Mouse (Mus musculus) T-helper 2 cell (primary cell): ENCODE data around the gene Bcl2l11.

ENCODE experiments used
- in situ Hi-C: fragments of 300-600 bp; cut with MboI, MseI; formaldehyde crosslinking; loops from one replicate; pipeline ENCODE4 v1.15.1; 2025; ENCODE audit warnings: high pct_unique_total_duplicates

Gene Bcl2l11

DNA sequence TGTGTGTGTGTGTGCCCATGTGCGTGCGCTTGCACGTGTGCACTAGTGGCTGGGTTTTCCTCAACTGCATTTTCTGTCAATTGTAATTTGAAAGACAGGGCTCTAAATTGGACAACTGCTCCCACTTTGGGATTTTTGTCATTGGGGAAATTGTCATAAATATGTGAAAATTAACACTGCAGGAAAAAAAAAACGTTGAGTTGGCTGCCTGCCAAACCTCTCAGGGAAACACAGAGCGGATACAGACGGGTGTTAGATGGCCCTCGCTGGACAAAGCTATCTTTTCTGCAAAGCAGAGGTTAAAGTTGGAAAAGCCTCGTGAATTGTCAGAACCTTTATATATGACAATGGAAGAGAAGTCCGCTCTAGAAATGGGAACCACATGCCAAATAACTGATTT is 84.5 kb downstream of the Bcl2l11 start:
- in situ Hi-C loops = no loop called here

DNA sequence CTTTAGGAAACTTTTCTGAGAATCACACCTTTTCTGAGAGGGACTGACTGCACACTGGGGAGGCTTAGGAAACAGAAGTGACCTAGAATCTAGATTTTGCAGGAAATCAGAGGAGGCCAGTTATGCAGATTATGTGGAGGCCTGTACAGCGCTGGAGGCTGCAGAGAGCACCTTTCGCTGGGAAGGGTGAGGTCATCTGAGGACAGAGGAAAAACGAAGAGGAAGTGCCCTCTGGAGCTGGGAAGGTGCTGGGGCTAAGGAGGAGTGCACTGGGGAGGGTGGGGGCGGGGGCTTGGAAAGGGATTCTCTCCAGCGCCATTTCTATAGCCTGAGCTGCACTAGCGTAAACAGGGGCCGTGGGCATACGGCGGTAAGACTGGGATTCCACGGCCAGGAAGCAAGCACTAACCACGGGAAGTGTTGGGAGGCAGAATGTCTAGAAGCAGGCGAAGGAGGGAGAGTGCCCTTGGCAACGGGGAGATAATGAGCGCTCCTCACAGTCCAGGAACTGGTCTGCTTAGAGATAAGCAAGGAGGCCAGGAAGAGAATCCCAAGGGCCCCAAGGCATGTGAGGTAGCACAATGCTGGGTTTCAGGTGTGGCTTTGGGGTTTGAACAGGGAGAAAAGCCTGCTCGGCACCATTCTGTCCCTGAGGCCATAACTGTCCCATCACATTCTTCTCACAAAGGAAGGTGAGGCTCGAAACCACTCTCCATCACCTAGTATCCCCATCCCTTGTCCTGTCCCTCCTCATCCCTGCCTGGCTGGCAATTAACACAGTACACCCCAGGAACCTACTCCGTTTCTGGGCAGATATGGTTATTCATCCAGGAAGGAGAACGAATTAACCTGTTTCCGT is 85.4 kb downstream of the Bcl2l11 start:
- in situ Hi-C loops = no loop called here

DNA sequence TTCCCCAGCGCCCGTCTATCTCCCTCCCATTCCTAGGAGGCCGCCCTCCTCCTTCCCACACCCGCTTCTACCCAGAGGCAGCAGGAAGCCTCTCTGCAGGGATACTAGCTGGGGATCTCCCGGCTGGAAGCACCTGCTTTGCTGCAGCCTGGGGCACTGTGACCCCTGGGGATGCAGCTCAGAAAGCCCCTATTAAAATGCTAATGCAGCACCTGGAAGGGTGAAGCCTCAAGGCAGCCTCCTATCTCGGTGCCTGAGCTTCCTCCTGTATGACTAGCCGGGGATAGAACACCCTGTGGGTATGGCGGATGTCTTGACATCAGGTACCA is 86.0 kb downstream of the Bcl2l11 start:
- in situ Hi-C loops = no loop called here
